Mouse (Mus musculus): ENCODE data around the gene Zfp326. TPM values are rescaled to one million over a fixed set of nuclear protein-coding genes. Genes with fewer than 3 reads are reported as not detected.

The Zfp326 gene
- polyA plus RNA-seq (2014; fragmentation: Nextera tagmentation; extraction: Ambion mirVana), result 44.9 and 63.5 TPM in 2 replicates

- Histone ChIP-seq H3K9ac (ENCODE audit: low read depth, low read length) (peak within 1 kb of the TSS; percentile 99), H3K4me3 (ENCODE audit: low read depth, low read length) (peak within 1 kb of the TSS; percentile 93), H3K4me1 (replicated peaks; ENCODE audit: control insufficient read depth, insufficient read depth, low read length) (peaks cover 2% of the 10 kb centered on the region; the same call in 1 of the 2 replicates), H3K9me3 (ENCODE audit: control insufficient read depth, low read length) (no peaks in the 10 kb centered on the region), H3K36me3 (ENCODE audit: control insufficient read depth, insufficient read depth, low read length) (0 out of 2 replicates have a peak, but pooled peaks cover 2% of the 10 kb centered on the region), H3K4me2 (replicated peaks; ENCODE audit: low read depth, low read length) (peak within 1 kb of the TSS; percentile 56), H3K27me3 (ENCODE audit: control insufficient read depth, insufficient read depth, low read length) (no peaks in the 10 kb centered on the region), H3K27ac (ENCODE audit: low read depth, low read length) (peak within 1 kb of the TSS; percentile 90)
- ATAC-seq (ENCODE audit: low FRiP score), result peak; percentile 96
- DNase-seq (ENCODE audit: low spot score), result peak; percentile 94
- under 1% methylated on average over 45 of the region's 83 CpGs for WGBS
Observed at GRCm38 (mm10) chr5:105876068-105876924, at the start of gene Zfp326. TSS of gene Zfp326 (plus strand) at chr5:105876565.

DNA sequence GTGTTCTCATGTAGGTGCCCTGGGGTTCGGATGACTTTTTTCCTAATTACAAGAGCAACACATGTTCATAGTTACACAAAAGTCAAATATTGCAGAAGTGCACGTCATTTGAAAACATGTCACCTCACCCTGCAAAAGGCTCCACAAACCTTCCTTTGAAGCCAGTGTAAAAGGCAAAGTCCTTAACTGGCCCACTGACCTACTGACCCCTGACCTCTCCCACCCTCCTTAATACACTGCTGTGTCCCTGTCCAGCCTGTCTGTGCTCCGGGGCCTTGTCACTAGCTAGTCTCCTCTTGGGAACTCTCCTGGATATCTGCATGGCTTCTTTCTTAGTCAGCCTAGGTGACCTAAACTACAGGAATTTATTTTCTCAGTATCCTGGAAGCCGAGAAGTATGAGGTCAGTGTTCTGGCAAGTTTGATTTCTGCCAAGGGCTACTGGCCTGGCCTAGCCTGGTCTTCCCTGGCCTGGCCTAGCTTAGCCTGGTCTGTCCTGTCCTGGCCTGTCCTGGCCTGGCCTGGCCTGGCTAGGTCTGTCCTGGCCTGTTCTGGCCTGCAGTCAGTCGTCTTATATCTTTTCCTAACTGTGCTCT lies 49.4 kb upstream of the Zfp326 start:
- no peak overlapping the region for H3K27ac ChIP-seq (ENCODE audit: low read depth, low read length)
- no peak for DNase-seq (ENCODE audit: low spot score)

GRCm38 (mm10) chr5:105828050-105828449 lies 48.3 kb upstream of the Zfp326 start:
- H3K27ac ChIP-seq (ENCODE audit: low read depth, low read length), result no peak overlapping the region
- H3K27me3 ChIP-seq (ENCODE audit: control insufficient read depth, insufficient read depth, low read length), result no peaks in the 10 kb centered on the region
- H3K4me1 ChIP-seq (replicated peaks; ENCODE audit: control insufficient read depth, insufficient read depth, low read length), result no peaks in the 10 kb centered on the region
- no peak overlapping the region for H3K4me2 ChIP-seq (replicated peaks; ENCODE audit: low read depth, low read length)
- DNase-seq (ENCODE audit: low spot score), result no peak
- 95% methylated on average over 3 of the region's 3 CpGs for WGBS
- no peak for ATAC-seq (ENCODE audit: low FRiP score)
- H3K9me3 ChIP-seq (ENCODE audit: control insufficient read depth, low read length), result no peaks in the 10 kb centered on the region
- no peak overlapping the region for H3K9ac ChIP-seq (ENCODE audit: low read depth, low read length)
- no peak overlapping the region for H3K4me3 ChIP-seq (ENCODE audit: low read depth, low read length)
- H3K36me3 ChIP-seq (ENCODE audit: control insufficient read depth, insufficient read depth, low read length), result no peaks in the 10 kb centered on the region

More for the DNA sequence above, 49.4 kb upstream of the Zfp326 start:
- Histone ChIP-seq H3K9ac (ENCODE audit: low read depth, low read length) (no peak overlapping the region), H3K9me3 (ENCODE audit: control insufficient read depth, low read length) (no peaks in the 10 kb centered on the region), H3K4me3 (ENCODE audit: low read depth, low read length) (no peak overlapping the region), H3K27me3 (ENCODE audit: control insufficient read depth, insufficient read depth, low read length) (no peaks in the 10 kb centered on the region), H3K36me3 (ENCODE audit: control insufficient read depth, insufficient read depth, low read length) (no peaks in the 10 kb centered on the region), H3K4me1 (replicated peaks; ENCODE audit: control insufficient read depth, insufficient read depth, low read length) (no peaks in the 10 kb centered on the region), H3K4me2 (replicated peaks; ENCODE audit: low read depth, low read length) (no peak overlapping the region)
- no peak for ATAC-seq (ENCODE audit: low FRiP score)
- WGBS, result 56% methylated on average over 5 of the region's 5 CpGs

DNA sequence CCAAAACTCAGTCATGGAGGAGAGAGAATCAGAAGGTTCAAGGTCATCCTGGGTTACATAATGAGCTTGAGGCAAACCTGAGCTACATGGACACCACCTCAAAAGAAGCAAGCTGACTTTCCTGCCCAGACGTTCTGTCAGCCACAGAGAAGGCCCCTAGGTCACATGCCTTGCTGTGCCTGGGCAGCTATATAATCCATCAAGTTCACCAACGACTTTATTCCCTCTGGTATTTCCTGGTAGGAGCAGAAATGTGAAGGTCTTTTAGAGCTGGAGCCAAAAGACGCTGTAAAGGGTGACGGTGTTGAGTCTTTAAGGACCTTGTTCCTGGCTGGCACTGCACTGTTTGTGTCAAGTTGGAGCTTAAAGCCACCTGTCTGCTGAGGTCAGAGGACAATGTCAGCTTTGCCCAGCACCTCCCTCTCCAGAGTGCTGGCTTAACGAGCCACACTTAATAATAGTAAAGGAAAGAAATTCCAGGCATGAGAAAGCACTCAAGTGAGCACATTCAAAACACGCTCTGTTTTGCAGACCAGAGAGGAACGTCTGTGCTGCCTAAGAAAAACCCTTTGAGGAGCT lies 47.3 kb upstream of the Zfp326 start:
- Histone ChIP-seq H3K9me3 (ENCODE audit: control insufficient read depth, low read length) (no peaks in the 10 kb centered on the region), H3K4me3 (ENCODE audit: low read depth, low read length) (no peak overlapping the region), H3K36me3 (ENCODE audit: control insufficient read depth, insufficient read depth, low read length) (no peaks in the 10 kb centered on the region), H3K4me1 (replicated peaks; ENCODE audit: control insufficient read depth, insufficient read depth, low read length) (no peaks in the 10 kb centered on the region), H3K27ac (ENCODE audit: low read depth, low read length) (no peak overlapping the region), H3K27me3 (ENCODE audit: control insufficient read depth, insufficient read depth, low read length) (no peaks in the 10 kb centered on the region), H3K9ac (ENCODE audit: low read depth, low read length) (no peak overlapping the region), H3K4me2 (replicated peaks; ENCODE audit: low read depth, low read length) (no peak overlapping the region)
- no peak for ATAC-seq (ENCODE audit: low FRiP score)
- DNase-seq (ENCODE audit: low spot score), result no peak
- 52% methylated on average over 7 of the region's 7 CpGs for WGBS

- Histone ChIP-seq H3K27me3 (ENCODE audit: control insufficient read depth, insufficient read depth, low read length) (no peaks in the 10 kb centered on the region), H3K36me3 (ENCODE audit: control insufficient read depth, insufficient read depth, low read length) (no peaks in the 10 kb centered on the region), H3K9me3 (ENCODE audit: control insufficient read depth, low read length) (no peaks in the 10 kb centered on the region), H3K4me1 (replicated peaks; ENCODE audit: control insufficient read depth, insufficient read depth, low read length) (no peaks in the 10 kb centered on the region), H3K4me2 (replicated peaks; ENCODE audit: low read depth, low read length) (no peak overlapping the region), H3K27ac (ENCODE audit: low read depth, low read length) (no peak overlapping the region), H3K9ac (ENCODE audit: low read depth, low read length) (no peak overlapping the region), H3K4me3 (ENCODE audit: low read depth, low read length) (no peak overlapping the region)
- ATAC-seq (ENCODE audit: low FRiP score), result no peak
- no peak for DNase-seq (ENCODE audit: low spot score)
- 75% methylated on average over 7 of the region's 7 CpGs for WGBS
Observed at GRCm38 (mm10) chr5:105832140-105832539, 44.2 kb upstream of the Zfp326 start.

GRCm38 (mm10) chr5:105833923-105834322 lies 42.4 kb upstream of the Zfp326 start:
- Histone ChIP-seq H3K27ac (ENCODE audit: low read depth, low read length) (no peak overlapping the region), H3K4me2 (replicated peaks; ENCODE audit: low read depth, low read length) (no peak overlapping the region), H3K4me3 (ENCODE audit: low read depth, low read length) (no peak overlapping the region), H3K9me3 (ENCODE audit: control insufficient read depth, low read length) (no peaks in the 10 kb centered on the region), H3K4me1 (replicated peaks; ENCODE audit: control insufficient read depth, insufficient read depth, low read length) (no peaks in the 10 kb centered on the region), H3K27me3 (ENCODE audit: control insufficient read depth, insufficient read depth, low read length) (no peaks in the 10 kb centered on the region), H3K36me3 (ENCODE audit: control insufficient read depth, insufficient read depth, low read length) (no peaks in the 10 kb centered on the region), H3K9ac (ENCODE audit: low read depth, low read length) (no peak overlapping the region)
- DNase-seq (ENCODE audit: low spot score), result no peak
- no peak for ATAC-seq (ENCODE audit: low FRiP score)
- WGBS, result 72% methylated on average over 3 of the region's 3 CpGs

- H3K9me3 ChIP-seq (ENCODE audit: control insufficient read depth, low read length), result no peaks in the 10 kb centered on the region
- no peak overlapping the region for H3K9ac ChIP-seq (ENCODE audit: low read depth, low read length)
- H3K27me3 ChIP-seq (ENCODE audit: control insufficient read depth, insufficient read depth, low read length), result no peaks in the 10 kb centered on the region
- H3K4me2 ChIP-seq (replicated peaks; ENCODE audit: low read depth, low read length), result no peak overlapping the region
- no peaks in the 10 kb centered on the region for H3K4me1 ChIP-seq (replicated peaks; ENCODE audit: control insufficient read depth, insufficient read depth, low read length)
- ATAC-seq (ENCODE audit: low FRiP score), result no peak
- H3K4me3 ChIP-seq (ENCODE audit: low read depth, low read length), result no peak overlapping the region
- WGBS, result 86% methylated on average over 9 of the region's 9 CpGs
- DNase-seq (ENCODE audit: low spot score), result no peak
- H3K36me3 ChIP-seq (ENCODE audit: control insufficient read depth, insufficient read depth, low read length), result no peaks in the 10 kb centered on the region
- no peak overlapping the region for H3K27ac ChIP-seq (ENCODE audit: low read depth, low read length)
Observed at GRCm38 (mm10) chr5:105836006-105836405, 40.4 kb upstream of the Zfp326 start.

DNA sequence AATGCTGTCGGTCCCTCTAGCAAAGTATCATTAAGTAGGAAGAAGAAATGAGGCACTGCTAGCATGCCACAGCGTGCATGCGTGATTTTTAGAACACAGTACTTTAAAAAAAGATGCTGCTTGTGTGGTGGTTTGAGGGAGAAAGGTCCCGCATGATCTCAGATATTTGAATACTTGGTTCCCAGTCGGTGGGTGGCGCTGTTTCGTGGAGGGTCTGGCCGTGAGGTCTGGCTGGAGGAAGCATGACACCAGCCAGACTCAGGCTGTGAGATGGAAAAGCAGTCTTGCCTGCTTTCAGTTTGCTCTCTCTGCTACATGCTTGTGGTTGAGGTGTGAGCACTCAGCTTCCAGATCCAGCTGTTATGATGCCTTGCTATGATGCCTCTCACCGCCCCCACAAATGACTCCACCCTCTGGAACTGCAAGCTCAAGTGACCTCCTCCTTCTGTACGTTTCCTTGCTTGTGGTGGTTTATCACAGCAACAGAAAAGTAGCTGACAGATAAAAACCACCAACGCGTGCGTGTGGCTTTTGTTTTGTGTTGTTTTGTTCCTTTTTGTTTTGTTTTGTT lies 36.5 kb upstream of the Zfp326 start:
- Histone ChIP-seq H3K4me2 (replicated peaks; ENCODE audit: low read depth, low read length) (no peak overlapping the region), H3K27me3 (ENCODE audit: control insufficient read depth, insufficient read depth, low read length) (no peaks in the 10 kb centered on the region), H3K27ac (ENCODE audit: low read depth, low read length) (no peak overlapping the region), H3K36me3 (ENCODE audit: control insufficient read depth, insufficient read depth, low read length) (no peaks in the 10 kb centered on the region), H3K4me1 (replicated peaks; ENCODE audit: control insufficient read depth, insufficient read depth, low read length) (no peaks in the 10 kb centered on the region), H3K4me3 (ENCODE audit: low read depth, low read length) (no peak overlapping the region), H3K9ac (ENCODE audit: low read depth, low read length) (no peak overlapping the region), H3K9me3 (ENCODE audit: control insufficient read depth, low read length) (no peaks in the 10 kb centered on the region)
- WGBS, result 73% methylated on average over 13 of the region's 13 CpGs
- ATAC-seq (ENCODE audit: low FRiP score) (no peak), DNase-seq (ENCODE audit: low spot score) (no peak)
